Mouse (Mus musculus) kidney, adult 2 months (tissue): ENCODE results near the gene Stip1.

Experiments used
- CTCF ChIP-seq: fragments of 200-500 bp; conservative IDR thresholded peaks from 2 replicates; pipeline ENCODE4 v1.5.1; 2011; ENCODE audit warnings: low read depth, mild to moderate bottlenecking, control low read depth, low read length, moderate library complexity, mixed read lengths; ENCODE audit not compliant: insufficient read depth, insufficient read length
- POLR2A ChIP-seq: fragments of 200-500 bp; IDR thresholded peaks from one replicate; pipeline ENCODE4 v1.6.1; 2011; ENCODE audit warnings: low read depth, low read length, control low read depth

DNA sequence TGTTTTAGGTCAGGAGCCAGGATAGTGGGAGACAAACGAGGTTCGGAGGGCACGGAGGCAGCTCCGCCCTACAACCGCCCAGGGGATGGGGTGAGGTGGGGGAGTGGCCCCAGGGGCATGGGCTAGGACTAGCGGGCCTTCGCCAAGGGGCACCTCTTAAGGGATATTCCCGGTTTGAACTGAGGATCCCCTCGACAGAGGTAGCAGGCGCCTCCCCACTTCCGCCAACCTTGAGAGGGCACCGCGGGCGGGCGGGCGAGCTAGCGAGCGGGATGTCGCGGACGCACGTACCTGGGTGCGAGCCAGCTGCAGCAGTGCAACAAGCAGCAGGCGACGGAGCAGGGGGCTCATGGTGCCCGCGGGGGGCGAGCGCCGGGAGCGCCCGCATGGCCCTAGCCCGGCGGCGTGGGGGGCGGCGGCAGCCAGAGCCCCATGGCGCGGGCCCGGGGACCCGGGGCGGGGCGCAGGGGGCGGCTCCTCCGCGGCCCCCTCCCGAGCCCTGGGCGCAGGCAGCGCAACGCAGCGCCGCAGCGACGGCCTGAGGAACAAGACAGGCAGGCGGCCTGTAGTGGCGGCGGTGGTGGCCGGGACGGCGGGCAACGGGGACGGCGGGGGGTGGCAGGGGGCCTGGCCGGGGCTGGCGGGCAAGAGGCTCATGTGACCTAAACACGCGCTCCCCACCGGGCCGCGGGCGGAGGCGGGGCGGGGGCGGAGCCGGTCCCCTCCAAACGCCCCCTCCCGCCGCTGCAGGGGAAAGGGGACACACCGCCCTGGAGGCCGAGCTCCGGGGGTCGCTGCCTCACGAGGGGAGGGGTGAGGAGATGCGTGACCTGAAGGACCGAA is 52.5 kb downstream of the Stip1 start, which contains the start of gene Vegfb:
- no peak for TF ChIP-seq CTCF
- no peak for TF ChIP-seq POLR2A
